Mouse (Mus musculus) pancreas, adult 10 weeks (tissue): ENCODE results near the gene Pex5. TPM values are rescaled to one million over a fixed set of nuclear protein-coding genes. Genes with fewer than 3 reads are reported as not detected.

Source experiments
- polyA plus RNA-seq: library from polyadenylated mRNA; stranded (reverse); fragments of 350-450 nt; fragmentation: Illumina TruSeq; extraction: RNeasy Lipid Tissue Mini Kit (QIAGEN cat#74804); gene quantifications from one replicate; pipeline ENCODE4 v1.2.3, GENCODE M21; 2015; ENCODE audit warnings: low read depth, low replicate concordance; ENCODE audit not compliant: insufficient read depth

Gene Pex5
- polyA plus RNA-seq = 15.0 TPM

DNA sequence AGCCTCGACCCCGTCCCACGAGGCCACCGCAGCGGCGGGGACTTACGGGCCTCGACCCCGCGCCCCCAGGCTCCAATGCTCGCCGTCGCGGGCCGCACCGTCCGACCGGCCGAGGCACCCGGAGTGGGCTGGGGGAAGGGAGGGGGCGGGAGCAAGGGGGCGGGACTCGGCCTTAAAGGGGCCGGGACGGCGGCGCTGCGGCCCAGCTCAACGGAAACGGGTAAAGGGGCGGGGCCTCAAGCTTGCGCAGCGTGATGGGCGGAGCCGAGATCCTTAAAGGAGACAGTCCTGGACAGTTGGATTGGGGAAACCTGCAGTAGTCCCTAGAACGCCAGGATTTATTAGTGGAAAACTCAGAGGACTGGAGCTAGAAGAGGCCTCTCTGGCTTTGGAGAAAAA is at the start of gene Pex5:
Pex5 (minus strand) TSS at position 141 of the 399 bp plus-strand sequence.

Other genes with a start within 250 kb of the Pex5 start
- gene Vmn2r27, start 183.2 kb downstream of the Pex5 start, polyA plus RNA-seq = not detected
- gene Cd163, start 110.4 kb downstream of the Pex5 start, polyA plus RNA-seq = 5.2 TPM
- gene Clstn3, start 49.7 kb upstream of the Pex5 start, polyA plus RNA-seq = 2.4 TPM
- gene C1rl, start 78.0 kb upstream of the Pex5 start, polyA plus RNA-seq = 2.7 TPM
- 27.3 TPM for gene C1ra, start 97.3 kb upstream of the Pex5 start, polyA plus RNA-seq
- 55.7 TPM for gene C1s1, start 127.3 kb upstream of the Pex5 start, polyA plus RNA-seq
- gene C1rb, start 155.2 kb upstream of the Pex5 start, polyA plus RNA-seq = not detected
- not detected for gene C1s2, start 221.0 kb upstream of the Pex5 start, polyA plus RNA-seq
- 19.6 TPM for gene Lpcat3, start 248.0 kb upstream of the Pex5 start, polyA plus RNA-seq